Mouse (Mus musculus) forebrain, postnatal 0 days (tissue): ENCODE measurements around the gene Zfyve9. TPM values are rescaled to one million over a fixed set of nuclear protein-coding genes. Genes with fewer than 3 reads are reported as not detected.
"Not testable (repeated sequence)": the region's sequence is repeated elsewhere in the genome, so short reads cannot be mapped to it uniquely, and the experiment has no call there.

ENCODE experiments used
- ATAC-seq: fragments of 200-750 bp; cut with Nextera tagmentation; 2 replicates; pipeline ENCODE4 v1.8.0; 2017; ENCODE audit warnings: mild to moderate bottlenecking, moderate library complexity
- DNase-seq: peaks from one replicate; pipeline ENCODE4 v3.0.0-alpha.2; 2015
- H3K27ac ChIP-seq: fragments of 300-500 bp; sonication (generic); 2 replicates; pipeline ENCODE4 v1.5.1; 2014; ENCODE audit warnings: low read depth, mild to moderate bottlenecking, antibody characterized with exemption, low read length, moderate library complexity, mixed read lengths
- H3K27me3 ChIP-seq: fragments of 300-500 bp; sonication (generic); 2 replicates; pipeline ENCODE4 v1.6.1; 2014; ENCODE audit warnings: mild to moderate bottlenecking, low read length, mixed read lengths; ENCODE audit not compliant: insufficient read depth
- H3K36me3 ChIP-seq: fragments of 300-500 bp; sonication (generic); 2 replicates; pipeline ENCODE4 v1.6.1; 2014; ENCODE audit warnings: mild to moderate bottlenecking, moderate library complexity; ENCODE audit not compliant: insufficient read depth
- H3K4me1 ChIP-seq: fragments of 300-500 bp; sonication (generic); 2 replicates; pipeline ENCODE4 v1.6.1; 2014; ENCODE audit warnings: antibody characterized with exemption; ENCODE audit not compliant: insufficient read depth
- H3K4me2 ChIP-seq: fragments of 300-500 bp; sonication (generic); 2 replicates; pipeline ENCODE4 v1.6.1; 2014; ENCODE audit warnings: low read depth, mild to moderate bottlenecking, moderate library complexity
- H3K4me3 ChIP-seq: fragments of 300-500 bp; sonication (generic); 2 replicates; pipeline ENCODE4 v1.5.1; 2014; ENCODE audit warnings: low read depth, low read length, mixed read lengths
- H3K9ac ChIP-seq: fragments of 300-500 bp; sonication (generic); 2 replicates; pipeline ENCODE4 v1.6.1; 2014; ENCODE audit warnings: mild to moderate bottlenecking
- H3K9me3 ChIP-seq: fragments of 300-500 bp; sonication (generic); 2 replicates; pipeline ENCODE4 v1.6.1; 2016; ENCODE audit warnings: low read length
- CTCF ChIP-seq: sonication (generic); IDR thresholded peaks from 2 replicates; pipeline ENCODE4 v1.5.1; 2016; ENCODE audit warnings: antibody characterized with exemption, control low read depth, low read depth
- WGBS: fragments of 180-500 bp; shearing (Covaris S2); extraction: QIAGEN DNeasy Blood & Tissue Kit; methylation state at CpG from one replicate; pipeline ENCODE4 v1.1.7; 2014; 5-methylcytosine and 5-hydroxymethylcytosine counted together
- polyA plus RNA-seq: library from polyadenylated mRNA; unstranded; fragments of >200 nt; fragmentation: Nextera tagmentation; extraction: Ambion mirVana; gene quantifications from 2 replicates; pipeline ENCODE4 v1.2.1, GENCODE M21; 2015
- total RNA-seq: library from RNA; depleted of rRNA; stranded (reverse); fragments of >200 nt; gene quantifications from 2 replicates; pipeline ENCODE4 v1.2.3, GENCODE M21; 2014

Gene Zfyve9
- total and polyA plus RNA-seq, 2 experiments from 2014 or later = 6.8 to 39.2 TPM

DNA sequence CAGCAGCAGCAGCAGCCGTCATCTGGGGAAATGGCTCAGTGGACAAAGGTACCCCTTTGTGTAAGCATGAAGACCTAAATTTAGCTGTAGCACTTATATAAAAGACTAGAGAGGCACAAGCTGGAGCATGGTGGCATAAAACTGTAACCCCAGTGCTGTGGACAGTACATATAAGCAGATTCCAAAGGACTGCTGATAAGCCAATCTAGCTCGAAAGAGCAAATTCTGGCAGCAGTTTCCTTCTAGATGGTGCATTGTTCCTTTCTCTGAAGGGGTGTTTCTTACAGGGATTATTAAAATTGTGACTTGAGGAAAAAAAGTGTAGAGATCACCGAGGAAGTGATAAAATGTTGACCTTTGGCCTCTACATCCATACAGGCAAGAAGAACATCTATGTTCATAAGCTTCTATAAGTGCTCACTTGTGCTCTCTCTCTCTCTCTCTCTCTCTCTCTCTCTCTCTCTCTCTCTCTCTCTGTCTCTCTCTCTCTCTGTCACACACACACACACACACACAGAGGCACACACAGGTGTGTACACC is 59.3 kb downstream of the Zfyve9 start:
- no peaks in the 10 kb centered on the region for H3K4me1 ChIP-seq
- H3K27ac ChIP-seq = no peak overlapping the region
- peaks cover 12% of the 10 kb centered on the region for H3K36me3 ChIP-seq
- DNase-seq (no peak), ATAC-seq (no peak)
- no peak overlapping the region for H3K4me3 ChIP-seq
- H3K9me3 ChIP-seq = no peaks in the 10 kb centered on the region
- WGBS = 90% methylated on average over 3 of the region's 3 CpGs
- no peak overlapping the region for H3K4me2 ChIP-seq
- no peak overlapping the region for H3K9ac ChIP-seq
- no peaks in the 10 kb centered on the region for H3K27me3 ChIP-seq
- no peak for TF ChIP-seq CTCF

- 74% methylated on average over 5 of the region's 5 CpGs for WGBS
- H3K9ac ChIP-seq = no peak within 1 kb of the TSS
- DNase-seq = no peak
- no peak for TF ChIP-seq CTCF
- H3K36me3 ChIP-seq = peaks cover 12% of the 10 kb centered on the region
- no peak within 1 kb of the TSS for H3K27ac ChIP-seq
- H3K4me2 ChIP-seq = no peak within 1 kb of the TSS
- no peak within 1 kb of the TSS for H3K4me3 ChIP-seq
- H3K27me3 ChIP-seq = no peaks in the 10 kb centered on the region
- H3K4me1 ChIP-seq = no peaks in the 10 kb centered on the region
- no peaks in the 10 kb centered on the region for H3K9me3 ChIP-seq
- no peak for ATAC-seq
Observed at GRCm38 (mm10) chr4:108719349-108719748, 61.2 kb downstream of the Zfyve9 start, which contains the start of gene 3110021N24Rik. Gene 3110021N24Rik (plus strand): TSS chr4:108719649.

- 68% methylated on average over 5 of the region's 5 CpGs for WGBS
- no peak for ATAC-seq
Observed at GRCm38 (mm10) chr4:108708209-108708608, 72.4 kb downstream of the Zfyve9 start.

GRCm38 (mm10) chr4:108696934-108697333 is 83.7 kb downstream of the Zfyve9 start:
- Histone ChIP-seq H3K36me3 (0 out of 2 replicates have a peak, but pooled peaks cover 2% of the 10 kb centered on the region), H3K9me3 (no peaks in the 10 kb centered on the region), H3K9ac (no peak overlapping the region), H3K4me1 (no peaks in the 10 kb centered on the region), H3K4me3 (no peak overlapping the region), H3K4me2 (no peak overlapping the region), H3K27ac (no peak overlapping the region), H3K27me3 (no peaks in the 10 kb centered on the region)
- peak; percentile 73 for TF ChIP-seq CTCF
- DNase-seq = peak; percentile 61
- ATAC-seq = peak; percentile 81
- WGBS = 54% methylated on average over 3 of the region's 3 CpGs

More at GRCm38 (mm10) chr4:108708209-108708608, 72.4 kb downstream of the Zfyve9 start:
- no peak for TF ChIP-seq CTCF
- Histone ChIP-seq H3K36me3 (no peaks in the 10 kb centered on the region), H3K4me1 (no peaks in the 10 kb centered on the region), H3K4me2 (no peak overlapping the region), H3K9ac (no peak overlapping the region), H3K27ac (no peak overlapping the region), H3K9me3 (no peaks in the 10 kb centered on the region), H3K4me3 (no peak overlapping the region), H3K27me3 (no peaks in the 10 kb centered on the region)
- no peak for DNase-seq

GRCm38 (mm10) chr4:108691469-108691868 is 89.1 kb downstream of the Zfyve9 start:
- no peak for TF ChIP-seq CTCF
- H3K36me3 ChIP-seq = peaks cover 16% of the 10 kb centered on the region
- no peaks in the 10 kb centered on the region for H3K27me3 ChIP-seq
- no peak overlapping the region for H3K27ac ChIP-seq
- ATAC-seq = no peak
- H3K4me3 ChIP-seq = no peak overlapping the region
- no peaks in the 10 kb centered on the region for H3K9me3 ChIP-seq
- no peak overlapping the region for H3K4me2 ChIP-seq
- H3K4me1 ChIP-seq = no peaks in the 10 kb centered on the region
- H3K9ac ChIP-seq = no peak overlapping the region
- DNase-seq = no peak

DNA sequence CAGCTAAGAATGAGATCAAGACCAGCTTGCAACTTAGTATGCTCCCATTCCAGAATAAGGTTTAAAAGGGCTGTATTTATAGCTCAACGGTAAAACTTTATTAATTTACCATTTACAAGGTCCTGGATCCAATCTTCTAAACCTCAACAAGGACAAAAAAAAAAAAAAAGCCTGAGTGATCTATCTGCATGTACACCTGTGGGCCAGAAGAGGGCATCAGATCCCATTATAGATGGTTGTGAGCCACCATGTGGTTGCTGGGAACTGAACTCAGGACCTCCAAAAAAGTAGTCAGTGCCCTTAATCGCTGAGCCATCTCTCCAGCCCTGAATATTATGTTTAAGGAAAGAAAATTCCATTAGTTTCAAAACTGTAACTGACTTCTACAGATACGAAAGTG is 90.1 kb downstream of the Zfyve9 start:
- WGBS = over 99% methylated on average over 3 of the region's 3 CpGs
- Histone ChIP-seq H3K27me3 (no peaks in the 10 kb centered on the region), H3K36me3 (peaks cover 16% of the 10 kb centered on the region), H3K4me1 (no peaks in the 10 kb centered on the region), H3K9me3 (no peaks in the 10 kb centered on the region), H3K4me2 (no peak overlapping the region), H3K27ac (no peak overlapping the region), H3K9ac (no peak overlapping the region), H3K4me3 (no peak overlapping the region)
- ATAC-seq (no peak), DNase-seq (no peak)
- no peak for TF ChIP-seq CTCF

DNA sequence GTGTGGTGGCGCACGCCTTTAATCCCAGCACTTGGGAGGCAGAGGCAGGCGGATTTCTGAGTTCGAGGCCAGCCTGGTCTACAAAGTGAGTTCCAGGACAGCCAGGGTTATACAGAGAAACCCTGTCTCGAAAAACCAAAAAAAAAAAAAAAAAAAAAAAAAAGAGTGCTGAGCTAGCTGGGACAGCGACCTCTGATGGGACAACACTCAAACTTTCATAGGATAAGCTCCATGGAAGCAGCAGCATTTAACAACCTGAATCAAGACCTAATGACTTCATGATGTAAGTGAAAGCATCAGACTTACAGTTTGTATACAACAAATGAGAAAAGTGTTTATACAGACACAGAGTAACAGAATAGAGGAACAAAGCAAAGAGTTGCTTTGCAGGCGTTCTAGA is 93.5 kb downstream of the Zfyve9 start:
- ATAC-seq, H3K4me2 ChIP-seq, H3K9me3 ChIP-seq, H3K9ac ChIP-seq, DNase-seq, H3K4me3 ChIP-seq, H3K4me1 ChIP-seq, H3K27ac ChIP-seq, H3K27me3 ChIP-seq: not testable (repeated sequence)
- H3K36me3 ChIP-seq = peaks cover 25% of the 10 kb centered on the region
- 84% methylated on average over 4 of the region's 7 CpGs for WGBS

- TF ChIP-seq CTCF = no peak
- Histone ChIP-seq H3K4me2 (no peak overlapping the region), H3K9ac (no peak overlapping the region), H3K4me1 (no peaks in the 10 kb centered on the region), H3K27ac (no peak overlapping the region), H3K36me3 (peaks cover 20% of the 10 kb centered on the region), H3K27me3 (no peaks in the 10 kb centered on the region), H3K9me3 (no peaks in the 10 kb centered on the region), H3K4me3 (no peak overlapping the region)
- DNase-seq (no peak), ATAC-seq (no peak)
- WGBS = 38% methylated on average over 3 of the region's 3 CpGs
Observed at GRCm38 (mm10) chr4:108686156-108686555, 94.4 kb downstream of the Zfyve9 start.
